Comparison of ENCODE assay signal across 8 mouse cellular contexts in genomic region chr11:50886933-50887293, GRCm38 (mm10). TPM values are rescaled to one million over a fixed set of nuclear protein-coding genes. Genes with fewer than 3 reads are reported as not detected.
DNase-seq lines count a peak whose midpoint lies in the region; ATAC-seq and TF ChIP-seq lines count a peak whose summit lies in the region.

No protein-coding gene starts in this region.

- no peak for TF ChIP-seq CTCF in layer of hippocampus, adult 2 months (conservative IDR thresholded peaks at IDR 0.05)

- H3K27ac ChIP-seq in layer of hippocampus, adult 2 months, result peak overlapping the region; percentile 89
- H3K27ac ChIP-seq in forebrain, embryonic 11.5 days (ENCODE audit: low read depth, low read length), result no peak overlapping the region
- H3K27ac ChIP-seq in intestine, embryonic 14.5 days (ENCODE audit: low read depth), result peak overlapping the region; percentile 64
- H3K27ac ChIP-seq in midbrain, embryonic 14.5 days (replicated peaks; ENCODE audit: low read depth, low read length), result peak overlapping the region; percentile 80

- ATAC-seq in forebrain, embryonic 11.5 days (replicated peaks; ENCODE audit: low FRiP score), result peak; percentile 43; the same call in 1 of the 2 replicates
- no peak for ATAC-seq in intestine, embryonic 14.5 days (replicated peaks; ENCODE audit: low FRiP score, low TSS enrichment, low read depth)
- ATAC-seq in midbrain, embryonic 14.5 days (ENCODE audit: low FRiP score, low TSS enrichment), result peak; percentile 7; the same call in 1 of the 2 replicates

- H3K36me3 ChIP-seq in forebrain, embryonic 11.5 days (ENCODE audit: control insufficient read depth, insufficient read depth, low read length), result no peaks in the 10 kb centered on the region; the same call in 1 of the 2 replicates
- peaks cover 13% of the 10 kb centered on the region; the same call in 1 of the 2 replicates for H3K36me3 ChIP-seq in intestine, embryonic 14.5 days (ENCODE audit: control insufficient read depth, insufficient read depth, low read length)
- peaks cover 35% of the 10 kb centered on the region for H3K36me3 ChIP-seq in midbrain, embryonic 14.5 days (ENCODE audit: control insufficient read depth, insufficient read depth, low read length)

- no peaks in the 10 kb centered on the region for H3K27me3 ChIP-seq in forebrain, embryonic 11.5 days (ENCODE audit: control insufficient read depth, insufficient read depth, low read length)
- no peaks in the 10 kb centered on the region for H3K27me3 ChIP-seq in intestine, embryonic 14.5 days (replicated peaks; ENCODE audit: control insufficient read depth, insufficient read depth, low read length)
- H3K27me3 ChIP-seq in midbrain, embryonic 14.5 days (ENCODE audit: control insufficient read depth, insufficient read depth, low read length), result no peaks in the 10 kb centered on the region

- peak overlapping the region; percentile 67 for H3K4me3 ChIP-seq in layer of hippocampus, adult 2 months
- H3K4me3 ChIP-seq in forebrain, embryonic 11.5 days (ENCODE audit: low read depth, low read length), result peak overlapping the region; percentile 39
- peak overlapping the region; percentile 52 for H3K4me3 ChIP-seq in intestine, embryonic 14.5 days (ENCODE audit: low read depth, low read length)
- H3K4me3 ChIP-seq in midbrain, embryonic 14.5 days (replicated peaks; ENCODE audit: low read depth, low read length), result peak overlapping the region; percentile 51

- H3K9me3 ChIP-seq in forebrain, embryonic 11.5 days (ENCODE audit: control insufficient read depth, low read length), result no peaks in the 10 kb centered on the region; the same call in 1 of the 2 replicates
- no peaks in the 10 kb centered on the region for H3K9me3 ChIP-seq in intestine, embryonic 14.5 days (ENCODE audit: control insufficient read depth, low read length)
- no peaks in the 10 kb centered on the region for H3K9me3 ChIP-seq in midbrain, embryonic 14.5 days (ENCODE audit: control insufficient read depth, low read length)

- H3K4me2 ChIP-seq in forebrain, embryonic 11.5 days (ENCODE audit: low read depth, low read length, severe bottlenecking), result peak overlapping the region; percentile 59
- H3K4me2 ChIP-seq in intestine, embryonic 14.5 days (ENCODE audit: low read length), result peak overlapping the region; percentile 72
- H3K4me2 ChIP-seq in midbrain, embryonic 14.5 days (ENCODE audit: low read length), result peak overlapping the region; percentile 84

- peak overlapping the region; percentile 73 for H3K9ac ChIP-seq in forebrain, embryonic 11.5 days (ENCODE audit: low read length)
- H3K9ac ChIP-seq in intestine, embryonic 14.5 days (ENCODE audit: low read length), result peak overlapping the region; percentile 63
- peak overlapping the region; percentile 68 for H3K9ac ChIP-seq in midbrain, embryonic 14.5 days (replicated peaks; ENCODE audit: low read length)

- H3K4me1 ChIP-seq in forebrain, embryonic 11.5 days (replicated peaks; ENCODE audit: control insufficient read depth, insufficient read depth, low read length), result 0 out of 2 replicates have a peak, but pooled peaks cover 2% of the 10 kb centered on the region
- peaks cover 4% of the 10 kb centered on the region; the same call in 1 of the 2 replicates for H3K4me1 ChIP-seq in intestine, embryonic 14.5 days (replicated peaks; ENCODE audit: control insufficient read depth, insufficient read depth, low read length)
- peaks cover 12% of the 10 kb centered on the region for H3K4me1 ChIP-seq in midbrain, embryonic 14.5 days (ENCODE audit: control insufficient read depth, insufficient read depth, low read length)

- 31% methylated on average over 10 of the region's 10 CpGs for WGBS in forebrain, embryonic 11.5 days
- 10% methylated on average over 10 of the region's 10 CpGs for WGBS in intestine, embryonic 14.5 days
- WGBS in midbrain, embryonic 14.5 days, result 27% methylated on average over 10 of the region's 10 CpGs

- DNase-seq in layer of hippocampus, adult 2 months (ENCODE audit: low spot score in 2 of 2), result no peak
- no peak for DNase-seq in layer of hippocampus, adult 9-11 months
- no peak for DNase-seq in forebrain, embryonic 11.5 days (ENCODE audit: low spot score)
- no peak for DNase-seq in intestine, embryonic 14.5 days (ENCODE audit: low spot score)
- DNase-seq in midbrain, embryonic 14.5 days, result no peak
- no peak for DNase-seq in spleen, adult 12 weeks (ENCODE audit: low spot score)
- DNase-seq in c-Kit-positive CD71-positive TER-119-positive erythroid progenitor cells, embryonic 14.5 days (ENCODE audit: low spot score), result no peak
- DNase-seq in urinary bladder, postnatal 36 days (ENCODE audit: low spot score in 2 of 2), result no peak

RNA-seq across cellular contexts. Expression of gene Zfp454, which starts 0.5 kb away (rescaled TPM):
- 1 to 10 TPM; 5.3 to 6.4 TPM for total RNA-seq in layer of hippocampus, adult 2 months (2021)
- polyA plus RNA-seq in forebrain, embryonic 11.5 days (2014; fragmentation: Nextera tagmentation; extraction: Ambion mirVana), result 15.5 and 17.1 TPM in 2 replicates
- polyA plus RNA-seq in intestine, embryonic 14.5 days (2014; fragmentation: Nextera tagmentation; extraction: Ambion mirVana), result 5.4 and 8.3 TPM in 2 replicates
- 12.5 and 15.7 TPM in 2 replicates for polyA plus RNA-seq in midbrain, embryonic 14.5 days (2014; fragmentation: Nextera tagmentation; extraction: Ambion mirVana)

RNA-seq across cellular contexts. Expression of gene Zfp2, which starts 29.1 kb away (rescaled TPM):
- 10 to 100 TPM; 20.1 to 20.2 TPM for total RNA-seq in layer of hippocampus, adult 2 months (2021)
- polyA plus RNA-seq in forebrain, embryonic 11.5 days (2014; fragmentation: Nextera tagmentation; extraction: Ambion mirVana), result 33.6 and 35.6 TPM in 2 replicates
- 11.4 TPM in 2 replicates for polyA plus RNA-seq in intestine, embryonic 14.5 days (2014; fragmentation: Nextera tagmentation; extraction: Ambion mirVana)
- polyA plus RNA-seq in midbrain, embryonic 14.5 days (2014; fragmentation: Nextera tagmentation; extraction: Ambion mirVana), result 59.6 and 59.9 TPM in 2 replicates

RNA-seq across cellular contexts. Expression of gene Grm6, which starts 36.4 kb away (rescaled TPM):
- total RNA-seq in layer of hippocampus, adult 2 months (2021), result not detected
- polyA plus RNA-seq in forebrain, embryonic 11.5 days (2014; fragmentation: Nextera tagmentation; extraction: Ambion mirVana), result not detected in 2 replicates
- polyA plus RNA-seq in intestine, embryonic 14.5 days (2014; fragmentation: Nextera tagmentation; extraction: Ambion mirVana), result not detected in 2 replicates
- not detected in 2 replicates for polyA plus RNA-seq in midbrain, embryonic 14.5 days (2014; fragmentation: Nextera tagmentation; extraction: Ambion mirVana)

RNA-seq across cellular contexts. Expression of gene Zfp354b, which starts 44.5 kb away (rescaled TPM):
- total RNA-seq in layer of hippocampus, adult 2 months (2021), result 1 to 10 TPM; 6.3 to 8.1 TPM
- 1.0 and 1.9 TPM in 2 replicates for polyA plus RNA-seq in forebrain, embryonic 11.5 days (2014; fragmentation: Nextera tagmentation; extraction: Ambion mirVana)
- polyA plus RNA-seq in intestine, embryonic 14.5 days (2014; fragmentation: Nextera tagmentation; extraction: Ambion mirVana), result 0.89 and 1.5 TPM in 2 replicates
- 4.3 and 4.5 TPM in 2 replicates for polyA plus RNA-seq in midbrain, embryonic 14.5 days (2014; fragmentation: Nextera tagmentation; extraction: Ambion mirVana)

RNA-seq across cellular contexts. Expression of gene Zfp879, which starts 45.6 kb away (rescaled TPM):
- 1 to 10 TPM; 4.0 to 4.1 TPM for total RNA-seq in layer of hippocampus, adult 2 months (2021)
- 0.79 and 1.3 TPM in 2 replicates for polyA plus RNA-seq in forebrain, embryonic 11.5 days (2014; fragmentation: Nextera tagmentation; extraction: Ambion mirVana)
- 0.78 and 0.89 TPM in 2 replicates for polyA plus RNA-seq in intestine, embryonic 14.5 days (2014; fragmentation: Nextera tagmentation; extraction: Ambion mirVana)
- 1.6 and 1.9 TPM in 2 replicates for polyA plus RNA-seq in midbrain, embryonic 14.5 days (2014; fragmentation: Nextera tagmentation; extraction: Ambion mirVana)
